Mouse (Mus musculus) limb, embryonic 12.5 days (tissue): Measurements from ENCODE around the gene Zfp51. TPM values are rescaled to one million over a fixed set of nuclear protein-coding genes. Genes with fewer than 3 reads are reported as not detected.
"Not testable (repeated sequence)": the region's sequence is repeated elsewhere in the genome, so short reads cannot be mapped to it uniquely, and the experiment has no call there.

ENCODE experiments used
- ATAC-seq: fragments of 200-750 bp; cut with Nextera tagmentation; 2 replicates; pipeline ENCODE4 v1.8.0; 2017; ENCODE audit warnings: low read depth, moderate TSS enrichment; ENCODE audit not compliant: insufficient number of reproducible peaks, insufficient read depth, low FRiP score, low TSS enrichment
- H3K27ac ChIP-seq: fragments of 300-500 bp; sonication (generic); 2 replicates; pipeline ENCODE4 v1.5.1; 2016; ENCODE audit warnings: mild to moderate bottlenecking, moderate library complexity
- H3K27me3 ChIP-seq: fragments of 300-500 bp; sonication (generic); 2 replicates; pipeline ENCODE4 v1.6.1; 2016; ENCODE audit warnings: mild to moderate bottlenecking, moderate library complexity
- H3K36me3 ChIP-seq: fragments of 300-500 bp; sonication (generic); 2 replicates; pipeline ENCODE4 v1.6.1; 2016; ENCODE audit warnings: mild to moderate bottlenecking, moderate library complexity
- H3K4me1 ChIP-seq: fragments of 300-500 bp; sonication (generic); replicated peaks from 2 replicates; pipeline ENCODE4 v1.6.1; 2016
- H3K4me2 ChIP-seq: fragments of 300-500 bp; sonication (generic); 2 replicates; pipeline ENCODE4 v1.6.1; 2016; ENCODE audit warnings: mild to moderate bottlenecking, moderate library complexity
- H3K4me3 ChIP-seq: fragments of 300-500 bp; sonication (generic); replicated peaks from 2 replicates; pipeline ENCODE4 v1.5.1; 2016; ENCODE audit warnings: mild to moderate bottlenecking
- H3K9ac ChIP-seq: fragments of 300-500 bp; sonication (generic); replicated peaks from 2 replicates; pipeline ENCODE4 v1.6.1; 2016; ENCODE audit warnings: mild to moderate bottlenecking, moderate library complexity
- H3K9me3 ChIP-seq: fragments of 300-500 bp; sonication (generic); 2 replicates; pipeline ENCODE4 v1.6.1; 2016; ENCODE audit warnings: mild to moderate bottlenecking, moderate library complexity
- WGBS: fragments of 180-500 bp; shearing (Covaris S2); methylation state at CpG from one replicate; pipeline ENCODE4 v1.1.7; 2016; 5-methylcytosine and 5-hydroxymethylcytosine counted together
- polyA plus RNA-seq: library from polyadenylated mRNA; unstranded; fragments of >200 nt; fragmentation: Nextera tagmentation; extraction: Ambion mirVana; gene quantifications from 2 replicates; pipeline ENCODE4 v1.2.1, GENCODE M21; 2016

Zfp51 gene
- polyA plus RNA-seq, 1 experiment from 2014 or later: 15.4 TPM

DNA sequence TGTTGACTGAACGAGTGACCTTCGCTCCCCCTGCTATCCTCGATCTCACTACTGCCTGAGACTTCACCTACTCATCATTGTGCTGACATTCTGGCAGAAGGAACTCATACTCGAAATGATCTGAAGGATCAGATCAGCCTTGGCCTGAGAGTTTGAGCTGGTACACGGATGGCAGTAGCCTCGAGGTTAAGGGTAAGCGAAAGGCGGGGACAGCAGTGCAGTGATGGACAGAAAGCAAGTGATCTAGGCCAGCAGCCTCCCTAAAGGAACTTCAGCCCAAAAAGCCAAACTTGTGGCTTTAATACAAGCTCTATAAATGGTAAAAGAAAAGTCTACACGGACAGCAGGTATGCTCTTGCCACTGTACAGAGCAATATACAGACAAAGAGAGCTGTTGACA, 26.2 kb downstream of the Zfp51 start:
- not testable (repeated sequence) for H3K9ac ChIP-seq, ATAC-seq
- 79% methylated on average over 4 of the region's 9 CpGs for WGBS

DNA sequence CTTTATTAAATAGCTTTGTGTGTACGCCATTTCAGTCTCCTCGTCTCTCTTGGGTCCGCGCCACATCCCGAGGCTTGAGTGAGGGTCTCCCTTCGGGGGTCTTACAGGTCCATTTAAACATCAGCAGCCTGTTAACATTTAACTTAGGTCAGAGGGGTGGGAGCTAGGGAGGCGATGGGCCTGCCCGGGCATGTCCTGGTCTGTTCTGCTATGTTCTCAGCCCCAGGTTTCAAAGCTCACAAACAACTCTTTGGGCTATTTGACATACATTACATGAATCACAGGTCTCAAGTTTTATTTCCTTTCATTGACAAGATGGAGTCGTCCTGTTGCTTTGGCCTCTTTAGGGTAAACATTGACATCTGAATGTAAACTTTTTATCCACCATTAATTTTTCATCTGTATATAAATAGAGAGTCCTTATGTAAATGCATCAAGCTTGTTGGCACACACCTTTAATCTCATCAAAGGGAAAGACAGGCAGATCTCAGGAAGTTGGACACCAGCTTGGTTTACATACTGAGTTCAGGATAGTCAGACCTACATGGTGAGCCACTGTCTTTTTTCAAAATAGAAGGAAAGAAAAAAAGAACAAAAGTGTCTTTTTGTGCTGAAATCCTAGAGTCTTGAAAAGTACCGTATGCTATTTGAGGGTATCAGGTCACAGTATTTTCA, 28.1 kb downstream of the Zfp51 start:
- H3K4me3 ChIP-seq, H3K27ac ChIP-seq, H3K4me1 ChIP-seq, H3K9me3 ChIP-seq, H3K9ac ChIP-seq, H3K4me2 ChIP-seq, H3K27me3 ChIP-seq, ATAC-seq, H3K36me3 ChIP-seq: not testable (repeated sequence)
- 85% methylated on average over 10 of the region's 10 CpGs for WGBS

More for the DNA sequence above, 26.2 kb downstream of the Zfp51 start:
- not testable (repeated sequence) for H3K27ac ChIP-seq, H3K27me3 ChIP-seq, H3K4me3 ChIP-seq, H3K9me3 ChIP-seq, H3K36me3 ChIP-seq, H3K4me2 ChIP-seq
- H3K4me1 ChIP-seq: peaks cover 12% of the 10 kb centered on the region

DNA sequence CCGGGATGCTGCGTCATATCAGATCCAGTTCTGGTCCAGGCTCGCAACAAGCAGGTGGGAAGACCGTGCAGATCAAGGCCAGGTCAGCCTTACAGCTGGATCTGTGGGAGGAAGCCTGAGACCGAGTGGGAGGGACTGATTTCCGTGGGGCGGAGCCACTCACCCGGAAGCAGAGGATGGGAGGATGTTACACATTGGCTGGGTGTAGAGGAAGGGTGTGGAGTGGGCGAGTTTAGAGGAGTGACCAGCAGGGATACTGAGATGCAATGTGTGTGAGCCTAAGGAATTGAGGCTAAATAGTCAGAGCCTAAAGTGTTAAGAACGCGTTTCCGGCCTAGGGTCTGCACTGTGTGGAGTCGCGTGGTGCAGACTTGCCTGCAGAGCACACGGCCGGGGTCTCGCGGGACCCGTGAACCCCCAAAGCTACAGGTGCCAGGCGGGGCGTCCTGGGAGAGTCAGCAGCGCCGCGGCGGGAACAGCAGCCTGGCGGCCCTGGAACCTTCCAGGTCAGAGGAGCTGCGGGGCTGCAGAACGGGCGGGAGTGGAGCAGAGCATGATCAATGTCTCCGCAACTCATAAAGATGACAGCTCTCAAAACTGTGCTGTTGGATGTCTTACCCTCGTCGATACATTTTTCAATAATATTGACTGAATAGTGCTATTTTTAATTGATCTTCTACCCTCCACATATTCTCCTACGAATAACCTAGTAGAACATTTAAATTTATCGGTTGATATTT, 38.8 kb downstream of the Zfp51 start, which contains the start of gene Zfp53:
Gene Zfp53 (plus strand): TSS at position 239 of the 740 bp plus-strand sequence.
- peak within 1 kb of the TSS; percentile 69 for H3K9ac ChIP-seq
- H3K27ac ChIP-seq: peak within 1 kb of the TSS; percentile 83
- H3K4me1 ChIP-seq: 0 out of 2 replicates have a peak, but pooled peaks cover 3% of the 10 kb centered on the region
- no peaks in the 10 kb centered on the region for H3K9me3 ChIP-seq
- peak within 1 kb of the TSS; percentile 64 for H3K4me2 ChIP-seq
- no peaks in the 10 kb centered on the region for H3K27me3 ChIP-seq
- peak within 1 kb of the TSS; percentile 73 for H3K4me3 ChIP-seq
- WGBS: 1% methylated on average over 34 of the region's 34 CpGs
- H3K36me3 ChIP-seq: peaks cover 6% of the 10 kb centered on the region; the same call in 1 of the 2 replicates
- ATAC-seq: peak; percentile 100

DNA sequence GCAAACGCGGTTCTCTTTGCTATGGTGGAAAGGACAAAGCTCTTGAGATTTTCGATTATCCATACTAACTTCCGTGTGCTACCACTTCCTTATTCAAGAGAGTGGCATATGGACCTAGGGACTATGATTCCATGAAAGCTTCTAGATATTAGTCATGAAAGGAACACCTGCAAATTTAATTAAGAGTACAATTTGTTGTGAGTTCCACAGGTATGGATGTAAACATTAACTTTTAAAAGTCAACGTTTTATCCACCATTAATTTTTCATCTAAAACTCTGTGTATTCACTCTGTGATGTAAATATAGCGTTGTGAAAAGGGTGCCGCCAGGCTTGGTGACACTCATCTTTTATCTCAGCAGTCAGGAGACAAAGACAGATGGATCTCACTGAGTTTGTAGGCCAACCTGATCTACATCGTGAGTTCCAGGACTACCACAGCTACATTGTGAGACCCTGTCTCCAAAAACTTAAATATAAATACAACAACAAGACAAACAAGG, 39.4 kb downstream of the Zfp51 start:
- H3K9ac ChIP-seq: peak overlapping the region; percentile 69; the same call in 1 of the 2 replicates
- 23% methylated on average over 8 of the region's 8 CpGs for WGBS
- H3K4me2 ChIP-seq: peak overlapping the region; percentile 64
- H3K4me3 ChIP-seq: peak overlapping the region; percentile 73
- H3K27me3 ChIP-seq: no peaks in the 10 kb centered on the region
- H3K9me3 ChIP-seq: no peaks in the 10 kb centered on the region
- H3K27ac ChIP-seq: no peak overlapping the region
- ATAC-seq: no peak
- H3K36me3 ChIP-seq: peaks cover 6% of the 10 kb centered on the region; the same call in 1 of the 2 replicates
- H3K4me1 ChIP-seq: 0 out of 2 replicates have a peak, but pooled peaks cover 3% of the 10 kb centered on the region

GRCm38 (mm10) chr17:21501365-21501764, 51.2 kb downstream of the Zfp51 start:
- H3K36me3 ChIP-seq: peaks cover 14% of the 10 kb centered on the region; the same call in 1 of the 2 replicates
- H3K4me2 ChIP-seq: no peak overlapping the region
- 80% methylated on average over 1 of the region's 1 CpGs for WGBS
- H3K27ac ChIP-seq: no peak overlapping the region
- no peaks in the 10 kb centered on the region for H3K4me1 ChIP-seq
- H3K9me3 ChIP-seq: peaks cover under 1% of the 10 kb centered on the region; the same call in 1 of the 2 replicates
- no peak overlapping the region for H3K4me3 ChIP-seq
- no peak for ATAC-seq
- no peak overlapping the region for H3K9ac ChIP-seq
- H3K27me3 ChIP-seq: no peaks in the 10 kb centered on the region

- Histone ChIP-seq H3K4me2 (no peak overlapping the region), H3K9ac (no peak overlapping the region), H3K27me3 (no peaks in the 10 kb centered on the region), H3K9me3 (no peaks in the 10 kb centered on the region), H3K4me1 (no peaks in the 10 kb centered on the region), H3K36me3 (peaks cover 20% of the 10 kb centered on the region), H3K4me3 (no peak overlapping the region), H3K27ac (no peak overlapping the region)
- 92% methylated on average over 1 of the region's 1 CpGs for WGBS
- ATAC-seq: no peak
Measured at GRCm38 (mm10) chr17:21504524-21504923, 54.4 kb downstream of the Zfp51 start.

GRCm38 (mm10) chr17:21506258-21506657, 56.1 kb downstream of the Zfp51 start:
- no peak overlapping the region for H3K4me3 ChIP-seq
- no peaks in the 10 kb centered on the region for H3K9me3 ChIP-seq
- peaks cover 21% of the 10 kb centered on the region for H3K36me3 ChIP-seq
- H3K4me1 ChIP-seq: no peaks in the 10 kb centered on the region
- H3K9ac ChIP-seq: no peak overlapping the region
- WGBS: 93% methylated on average over 3 of the region's 3 CpGs
- no peak for ATAC-seq
- H3K4me2 ChIP-seq: no peak overlapping the region
- no peaks in the 10 kb centered on the region for H3K27me3 ChIP-seq
- no peak overlapping the region for H3K27ac ChIP-seq

DNA sequence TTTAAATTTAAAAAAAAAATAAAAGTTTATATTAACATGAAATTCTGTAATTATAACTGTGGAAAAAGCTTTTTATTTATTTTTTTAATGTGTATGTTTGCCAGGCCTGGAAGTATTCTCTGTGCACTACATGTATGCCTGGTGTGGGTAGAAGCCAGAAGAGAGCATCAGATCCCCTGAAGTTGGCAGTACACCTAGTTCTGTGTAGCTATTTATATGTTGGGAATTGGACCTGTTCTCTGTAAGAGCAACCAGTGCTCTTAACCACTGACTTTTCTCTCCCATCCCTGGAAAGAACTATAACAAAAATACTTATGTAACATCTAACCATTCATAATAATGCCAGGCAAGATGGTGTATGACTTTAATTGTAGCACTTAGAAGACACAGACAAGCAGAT, 59.6 kb downstream of the Zfp51 start:
- no peak overlapping the region for H3K4me2 ChIP-seq
- H3K27me3 ChIP-seq: no peaks in the 10 kb centered on the region
- H3K27ac ChIP-seq: no peak overlapping the region
- no peak overlapping the region for H3K9ac ChIP-seq
- H3K9me3 ChIP-seq: no peaks in the 10 kb centered on the region
- H3K4me1 ChIP-seq: no peaks in the 10 kb centered on the region
- no peak overlapping the region for H3K4me3 ChIP-seq
- no peak for ATAC-seq
- H3K36me3 ChIP-seq: peaks cover 21% of the 10 kb centered on the region

Other genes with a start within 250 kb of the Zfp51 start
- gene Vmn1r234, start 224.3 kb upstream of the Zfp51 start, polyA plus RNA-seq: not detected in 2 replicates
- gene Vmn1r235, start 194.0 kb upstream of the Zfp51 start, polyA plus RNA-seq: not detected in 2 replicates
- not detected in 2 replicates for gene Vmn1r236, start 167.4 kb upstream of the Zfp51 start, polyA plus RNA-seq
- gene Vmn1r237, start 138.5 kb upstream of the Zfp51 start, polyA plus RNA-seq: not detected in 2 replicates
- gene Zfp677, start 66.6 kb upstream of the Zfp51 start, polyA plus RNA-seq: 3.1 TPM in 2 replicates
- gene Zfp54, start 27.1 kb upstream of the Zfp51 start, polyA plus RNA-seq: 2.4 and 2.8 TPM in 2 replicates
- gene Zfp53, start 38.6 kb downstream of the Zfp51 start, polyA plus RNA-seq: 9.6 TPM in 2 replicates
- gene Zfp52, start 85.2 kb downstream of the Zfp51 start, polyA plus RNA-seq: 3.2 and 4.0 TPM in 2 replicates
- 12.2 and 13.5 TPM in 2 replicates for gene Zfp948, start 116.6 kb downstream of the Zfp51 start, polyA plus RNA-seq
- 5.2 and 7.1 TPM in 2 replicates for gene Zfp983, start 200.2 kb downstream of the Zfp51 start, polyA plus RNA-seq
- gene Gm10226, start 241.5 kb downstream of the Zfp51 start, polyA plus RNA-seq: 7.6 and 9.0 TPM in 2 replicates